In the genomic region with DNA sequence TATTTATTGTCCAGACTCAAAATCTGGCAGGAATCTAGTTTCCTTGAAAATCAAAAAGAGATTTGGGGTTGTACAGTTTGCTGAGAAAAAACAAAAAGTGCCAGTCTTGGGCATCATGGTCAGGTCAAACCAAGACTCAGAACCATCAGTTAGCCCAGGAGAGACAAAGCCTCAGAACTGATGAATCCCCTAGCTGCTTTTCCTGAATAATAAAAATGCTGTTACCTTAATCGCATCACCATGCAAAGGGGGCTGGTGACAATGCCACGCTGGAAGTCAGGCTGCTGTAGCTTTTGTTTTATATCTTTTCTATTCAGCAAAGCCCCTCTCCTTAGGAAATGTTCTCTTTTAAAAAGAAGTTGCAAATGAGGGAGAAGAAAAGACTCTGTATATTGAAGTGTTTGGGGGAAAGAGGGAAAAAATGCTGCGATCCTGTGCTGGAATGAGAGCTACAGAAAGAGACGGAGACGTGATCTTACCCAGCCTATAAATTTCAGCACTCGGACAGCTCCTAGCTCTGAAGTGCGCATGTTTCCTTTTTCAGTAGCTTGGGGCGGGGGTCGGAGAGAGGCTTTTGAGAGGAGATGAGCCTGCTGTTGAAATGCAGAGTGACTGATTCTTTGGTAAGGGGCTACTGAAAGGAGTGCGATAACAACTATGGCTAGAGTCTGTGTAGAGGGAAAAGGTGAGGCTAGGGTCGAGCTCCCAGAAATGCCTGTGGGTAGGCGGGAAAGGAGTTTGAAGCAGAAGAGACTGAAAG, we compare ENCODE assay signal across 8 mouse cellular contexts. TPM values are rescaled to one million over a fixed set of nuclear protein-coding genes. Genes with fewer than 3 reads are reported as not detected.
DNase-seq lines count a peak whose midpoint lies in the region; ATAC-seq and TF ChIP-seq lines count a peak whose summit lies in the region.

A gene (minus strand): TSS at position 455 of the 760 bp plus-strand sequence.

- no peak within 1 kb of the TSS for H3K27ac ChIP-seq in thymus, adult 2 months (ENCODE audit: control insufficient read depth, insufficient read depth, low read length)
- H3K27ac ChIP-seq in limb, embryonic 12.5 days = no peak within 1 kb of the TSS

- H3K27me3 ChIP-seq in thymus, adult 2 months (ENCODE audit: control insufficient read depth, insufficient read depth, low read length) = no peaks in the 10 kb centered on the region
- no peaks in the 10 kb centered on the region for H3K27me3 ChIP-seq in limb, embryonic 12.5 days

- no peaks in the 10 kb centered on the region for H3K9me3 ChIP-seq in limb, embryonic 12.5 days

- intact Hi-C loops in heart, postnatal 10 days (cut with DNase I) = no loop called here

- ATAC-seq in limb, embryonic 12.5 days (ENCODE audit: insufficient number of reproducible peaks, insufficient read depth, low FRiP score, low TSS enrichment, low read depth) = no peak

- H3K4me1 ChIP-seq in thymus, adult 2 months (replicated peaks; ENCODE audit: control insufficient read depth, insufficient read depth, low read length) = no peaks in the 10 kb centered on the region
- H3K4me1 ChIP-seq in limb, embryonic 12.5 days (replicated peaks) = no peaks in the 10 kb centered on the region

- no peak within 1 kb of the TSS for H3K9ac ChIP-seq in limb, embryonic 12.5 days (replicated peaks)

- H3K4me3 ChIP-seq in thymus, adult 2 months (ENCODE audit: control insufficient read depth, insufficient read depth, low read length) = no peak within 1 kb of the TSS
- no peak within 1 kb of the TSS for H3K4me3 ChIP-seq in limb, embryonic 12.5 days (replicated peaks)

- no peak for TF ChIP-seq CTCF in thymus, adult 2 months (IDR thresholded peaks at IDR 0.05; ENCODE audit: borderline replicate concordance, control insufficient read depth, extremely low read depth, insufficient read depth, low read length, poor library complexity)

- no peak for TF ChIP-seq POLR2A in thymus, adult 2 months (IDR thresholded peaks at IDR 0.05; ENCODE audit: control insufficient read depth, extremely low read depth, insufficient read depth, low read length, poor library complexity)

- WGBS in thymus, adult 2 months = 11% methylated on average over 12 of the region's 12 CpGs
- WGBS in limb, embryonic 12.5 days = 11% methylated on average over 12 of the region's 12 CpGs

- peak; percentile 38 to 51 for DNase-seq in cerebellum, postnatal 14 days
- DNase-seq in cerebellum, adult 11-12 months = no peak
- peak; percentile 9 for DNase-seq in thymus, postnatal 4 days
- DNase-seq in thymus, adult 2 months = no peak
- peak; percentile 8 to 12 for DNase-seq in heart, postnatal 10 days
- peak; percentile 73 for DNase-seq in retina, postnatal 1 day
- DNase-seq in c-Kit-positive CD71-positive TER-119-positive erythroid progenitor cells, embryonic 14.5 days (ENCODE audit: low spot score) = no peak

- H3K36me3 ChIP-seq in thymus, adult 2 months (ENCODE audit: control insufficient read depth, insufficient read depth, low read length) = no peaks in the 10 kb centered on the region
- no peaks in the 10 kb centered on the region for H3K36me3 ChIP-seq in limb, embryonic 12.5 days

- peak within 1 kb of the TSS; percentile 50 for H3K4me2 ChIP-seq in limb, embryonic 12.5 days

RNA-seq across cellular contexts. Expression of the gene that starts here (rescaled TPM):
- polyA plus RNA-seq in thymus, adult 2 months (2012; rRNA removed) = not detected in 2 replicates
- not detected for total RNA-seq in heart, postnatal 10 days (2021)
- not detected in 2 replicates for polyA plus RNA-seq in limb, embryonic 12.5 days (2016; fragmentation: Nextera tagmentation; extraction: Ambion mirVana)

Comparison
In these comparisons a context has a peak if more than half of its experiments do, and no peak if none do; other contexts are left out.
1. DNase-seq: peak in cerebellum, postnatal 14 days (2 of 2), thymus, postnatal 4 days (single experiment) and retina, postnatal 1 day (single experiment); none in cerebellum, adult 11-12 months (single experiment), thymus, adult 2 months (single experiment) and c-Kit-positive CD71-positive TER-119-positive erythroid progenitor cells, embryonic 14.5 days (single experiment).
2. Peak in DNase-seq in heart, postnatal 10 days; RNA of the gene not detected or under 1 TPM.